Mouse (Mus musculus) cortical plate, adult 2 months (tissue): ENCODE measurements around the gene Med14.

ENCODE experiments used
- CTCF ChIP-seq: fragments of 200-500 bp; IDR thresholded peaks from 2 replicates; pipeline ENCODE4 v1.5.1; 2011; ENCODE audit warnings: mild to moderate bottlenecking, control low read depth, low read length; ENCODE audit not compliant: insufficient read depth; ENCODE audit errors: extremely low read depth
- POLR2A ChIP-seq: fragments of 200-500 bp; IDR thresholded peaks from 2 replicates; pipeline ENCODE4 v1.6.1; 2011; ENCODE audit warnings: mild to moderate bottlenecking, low read length, control low read depth; ENCODE audit not compliant: insufficient read depth; ENCODE audit errors: extremely low read depth

DNA sequence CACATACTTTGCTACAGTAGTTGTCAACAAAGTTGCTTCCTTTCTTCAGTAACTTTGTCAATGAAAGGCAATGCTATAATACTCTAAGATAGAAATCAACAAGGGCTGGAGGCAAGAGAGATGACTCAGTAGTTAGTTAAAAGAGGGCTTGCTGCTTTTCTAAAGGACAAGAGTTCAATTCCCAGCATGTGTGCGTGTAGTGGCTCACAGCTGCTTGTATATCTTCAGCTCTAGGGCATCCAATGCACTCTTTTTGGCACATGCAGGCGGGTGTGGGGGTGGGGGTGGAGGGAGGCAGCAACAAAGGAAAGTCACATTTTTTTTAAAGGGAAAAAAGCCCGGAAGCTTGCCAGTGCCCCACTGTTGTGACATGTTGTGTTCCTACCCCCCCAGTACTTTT is 6.7 kb upstream of the Med14 start:
- no peak for TF ChIP-seq POLR2A
- TF ChIP-seq CTCF, result no peak
